Mouse (Mus musculus): ENCODE measurements around the gene Prr3.
"Not testable (repeated sequence)": the region's sequence is repeated elsewhere in the genome, so short reads cannot be mapped to it uniquely, and the experiment has no call there.

Prr3 gene

DNA sequence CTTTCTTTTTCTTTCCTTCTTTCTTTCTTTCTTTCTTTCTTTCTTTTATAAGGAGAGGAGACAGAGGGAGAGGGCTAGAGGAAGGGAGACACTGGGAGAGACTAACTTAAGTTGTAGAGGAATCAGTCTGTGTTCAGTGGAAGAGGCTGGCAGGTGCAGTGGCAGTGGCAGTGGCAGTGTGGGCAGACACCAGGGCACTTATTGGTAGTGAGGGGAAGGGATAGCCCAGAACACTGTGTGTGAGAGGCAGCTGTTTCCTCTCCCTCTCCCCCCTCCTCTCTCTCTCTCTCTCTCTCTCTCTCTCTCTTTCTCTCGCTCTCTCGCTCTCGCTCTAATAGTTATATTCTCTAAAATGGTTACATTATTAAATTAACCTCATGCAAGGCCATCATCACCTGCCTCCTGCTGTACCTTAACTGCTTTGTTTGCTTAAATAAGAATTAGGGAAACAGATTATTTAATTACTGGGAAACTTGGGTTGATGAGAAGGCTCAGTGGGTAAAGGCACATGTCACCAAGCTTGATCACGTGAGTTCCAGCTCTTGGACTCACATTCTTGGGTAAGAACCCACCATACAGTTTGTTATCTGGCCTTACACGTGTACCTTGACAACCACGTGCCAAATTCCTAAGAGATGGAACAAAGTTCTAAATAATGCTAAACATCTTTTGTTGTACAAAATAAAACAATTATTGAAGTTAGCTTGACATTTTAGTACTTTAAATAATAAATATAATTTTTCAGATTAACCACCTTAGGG lies 18.7 kb upstream of the Prr3 start:
- peak; percentile 52 for DNase-seq

DNA sequence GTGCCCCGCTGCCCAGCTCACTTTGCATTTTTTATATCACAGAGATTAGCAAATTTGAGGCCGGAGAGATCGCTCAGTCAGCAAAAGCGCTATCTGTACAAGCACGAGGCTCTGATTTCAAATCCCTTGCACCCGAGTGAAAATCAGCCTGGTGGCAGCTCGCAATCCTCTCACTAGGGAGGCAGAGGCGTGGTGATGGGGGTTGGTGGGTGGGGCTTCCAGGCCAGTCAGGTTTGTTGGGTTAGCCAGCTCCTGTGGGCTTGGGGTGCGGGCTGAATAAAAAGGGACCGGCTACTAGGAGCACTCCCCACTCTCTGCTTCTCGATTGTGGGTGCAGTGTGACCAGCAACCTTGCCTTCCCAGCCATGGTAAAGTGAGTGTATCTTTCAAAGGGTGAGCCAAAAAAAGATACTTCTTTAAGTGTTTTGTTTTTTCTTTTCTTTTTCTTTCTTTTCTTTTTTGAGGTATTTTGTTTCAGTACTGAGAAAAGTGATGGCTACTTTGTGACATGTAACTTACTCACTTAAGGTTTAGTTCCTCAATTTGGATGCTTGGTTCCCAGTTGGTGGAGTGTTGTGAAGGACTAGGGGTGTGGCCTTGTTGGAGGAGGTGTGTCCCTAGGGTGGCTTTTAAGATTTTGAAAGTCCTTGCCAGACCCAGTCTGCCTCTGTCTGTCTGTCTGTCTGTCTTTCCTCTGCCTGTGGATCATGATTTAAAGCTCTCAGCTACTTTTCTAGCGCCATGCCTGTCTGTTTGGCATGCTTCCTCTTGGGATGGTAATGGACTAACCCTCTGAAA lies 17.9 kb upstream of the Prr3 start:
- peak; percentile 68 for DNase-seq

DNA sequence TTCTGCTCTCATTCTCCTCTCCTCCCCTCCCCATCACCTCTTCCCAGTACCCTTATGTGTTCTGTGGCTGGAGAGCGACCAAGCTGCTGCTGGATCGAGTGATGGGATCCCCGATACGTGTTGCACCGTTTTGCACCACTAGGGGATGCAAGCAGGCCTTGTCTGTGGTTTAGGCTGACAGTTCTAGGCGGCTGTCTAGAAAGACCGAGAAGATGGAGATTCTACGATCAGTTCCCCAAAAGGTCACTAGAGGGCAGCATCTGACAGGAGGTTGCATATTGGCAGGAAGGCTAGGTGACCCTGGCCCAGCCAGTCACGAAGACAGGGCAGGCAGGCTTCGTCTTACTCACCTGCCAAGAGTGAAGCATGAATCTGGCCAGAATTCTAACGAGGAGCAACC lies 16.9 kb upstream of the Prr3 start:
- peak; percentile 98 for DNase-seq

DNA sequence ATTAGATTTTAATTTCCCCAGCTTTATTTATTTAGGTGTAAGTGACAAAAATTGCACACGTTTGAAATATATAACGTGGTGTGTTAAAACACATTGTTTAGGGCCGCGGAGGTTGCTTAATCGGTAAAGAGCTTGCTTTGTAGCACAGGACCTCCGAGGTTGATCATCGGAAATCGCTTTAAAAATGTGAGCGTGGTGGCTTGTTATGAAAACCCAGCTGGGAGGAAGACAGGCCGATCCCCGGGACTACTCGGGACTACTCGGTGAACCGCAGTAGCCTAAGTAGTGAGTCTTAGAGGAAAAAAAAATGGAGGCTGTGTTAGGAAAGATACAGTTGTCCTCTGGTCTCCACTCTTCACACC lies 14.8 kb upstream of the Prr3 start:
- peak; percentile 35 for DNase-seq

DNA sequence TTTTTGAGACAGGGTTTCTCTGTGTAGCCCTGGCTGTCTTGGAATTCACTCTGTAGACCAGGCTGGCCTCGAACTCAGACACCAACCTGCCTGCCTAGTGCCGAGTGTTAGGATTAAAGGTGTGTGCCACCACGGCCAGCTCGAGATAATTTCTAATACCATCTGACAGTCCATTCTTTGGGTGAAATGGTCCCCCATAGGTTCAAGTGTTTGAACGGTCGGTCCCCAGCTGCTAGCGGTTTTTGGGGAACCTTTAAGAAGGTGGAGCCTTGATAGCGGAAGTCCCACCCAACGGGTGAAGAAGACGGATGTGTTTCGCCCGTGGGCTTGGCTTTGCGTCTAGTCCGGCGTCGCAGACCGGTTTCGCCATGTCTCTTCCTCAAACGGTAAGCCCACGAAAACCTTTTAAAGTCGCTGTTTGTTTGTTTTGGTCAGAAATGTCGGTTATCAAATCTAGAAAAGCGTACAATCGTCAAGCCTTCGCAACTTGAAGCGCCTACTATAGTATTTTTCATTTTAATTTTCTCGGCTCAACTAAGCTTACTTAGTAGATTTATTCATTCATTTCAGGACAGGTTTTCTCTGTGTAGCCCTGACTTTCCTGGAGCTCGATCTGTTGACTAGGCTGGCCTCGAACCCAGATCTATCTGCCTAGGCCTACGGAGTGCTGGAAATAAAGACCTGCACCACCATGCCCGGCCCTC lies 14.3 kb upstream of the Prr3 start:
- DNase-seq, result peak; percentile 74

DNA sequence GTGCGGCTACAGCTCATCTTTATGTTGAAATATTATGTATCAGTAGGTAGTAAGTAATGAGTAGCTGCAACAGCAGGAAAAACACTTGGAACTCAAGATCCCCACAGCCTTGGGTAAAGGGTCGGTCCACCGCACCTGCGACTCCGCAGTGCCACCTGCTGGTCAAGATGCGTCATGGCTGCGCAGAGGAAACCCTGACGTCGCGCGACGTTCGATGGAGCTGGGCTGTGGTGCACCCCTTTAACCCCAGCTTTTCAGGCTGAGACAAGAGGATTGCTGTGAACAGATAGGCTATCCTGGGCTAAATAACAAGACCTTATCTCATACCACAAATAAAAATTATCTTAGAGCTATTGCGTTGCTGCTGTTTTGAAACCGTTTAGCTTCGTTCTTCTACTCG lies 13.6 kb upstream of the Prr3 start:
- DNase-seq, result peak; percentile 93

DNA sequence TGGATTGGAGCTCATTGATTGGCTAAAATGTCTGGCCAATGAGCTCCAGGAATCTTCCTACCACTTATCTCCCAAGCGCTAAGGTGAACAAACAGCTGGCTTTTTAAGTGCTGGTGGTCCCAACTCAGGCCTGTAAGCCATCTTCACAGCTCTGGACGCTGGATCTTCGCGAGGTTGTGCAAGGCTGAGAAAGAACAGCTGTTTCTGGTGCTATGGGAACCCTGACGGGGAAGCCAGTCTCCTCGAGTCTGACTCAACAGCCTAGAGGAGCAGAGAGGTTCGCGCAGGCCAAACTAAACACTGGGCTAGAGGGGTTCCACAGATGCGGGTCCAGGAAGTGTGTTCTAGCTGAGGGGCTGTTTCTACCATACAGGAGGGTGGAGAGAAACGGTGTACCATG lies 11.7 kb upstream of the Prr3 start:
- DNase-seq, result no peak

DNA sequence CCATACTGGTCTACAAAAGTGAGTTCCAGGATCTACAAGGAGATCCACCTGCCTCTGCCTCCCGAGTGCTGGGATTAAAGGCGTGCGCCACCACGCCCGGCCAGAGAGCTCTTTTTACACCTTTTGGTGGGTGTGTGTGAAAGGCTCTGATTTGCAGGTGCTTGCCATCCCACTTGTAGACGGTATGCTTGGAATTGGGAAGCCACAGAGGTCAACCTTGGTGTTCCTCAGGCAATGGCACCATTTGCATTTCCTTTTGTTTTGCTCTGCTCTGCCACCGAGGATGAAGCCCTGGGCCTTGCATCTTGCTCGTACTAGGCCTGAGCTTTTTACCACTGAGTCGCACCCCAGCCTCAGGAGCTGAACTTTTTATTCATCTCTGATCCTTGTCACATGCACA lies 1.7 kb upstream of the Prr3 start:
- no peak for DNase-seq

DNA sequence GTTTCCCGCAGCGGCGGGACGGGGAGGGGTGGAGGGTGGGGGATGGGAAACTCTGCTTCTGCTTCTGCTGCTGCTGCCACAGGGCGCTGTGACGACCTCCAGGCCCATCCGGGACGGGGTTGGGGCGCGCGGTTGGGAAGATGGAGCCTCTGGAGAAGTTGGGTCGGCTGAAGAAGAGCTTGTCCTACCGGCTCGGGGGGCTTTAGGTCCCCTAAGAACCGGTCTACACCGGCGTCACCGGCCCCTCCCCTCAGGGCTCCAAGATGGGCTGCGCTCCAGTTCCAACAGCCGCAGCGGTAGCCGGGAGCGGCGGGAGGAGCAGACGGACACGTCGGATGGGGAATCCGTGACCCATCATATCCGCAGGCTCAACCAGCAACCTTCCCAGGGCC lies 323 bp upstream of the Prr3 start:
- no peak for DNase-seq

DNA sequence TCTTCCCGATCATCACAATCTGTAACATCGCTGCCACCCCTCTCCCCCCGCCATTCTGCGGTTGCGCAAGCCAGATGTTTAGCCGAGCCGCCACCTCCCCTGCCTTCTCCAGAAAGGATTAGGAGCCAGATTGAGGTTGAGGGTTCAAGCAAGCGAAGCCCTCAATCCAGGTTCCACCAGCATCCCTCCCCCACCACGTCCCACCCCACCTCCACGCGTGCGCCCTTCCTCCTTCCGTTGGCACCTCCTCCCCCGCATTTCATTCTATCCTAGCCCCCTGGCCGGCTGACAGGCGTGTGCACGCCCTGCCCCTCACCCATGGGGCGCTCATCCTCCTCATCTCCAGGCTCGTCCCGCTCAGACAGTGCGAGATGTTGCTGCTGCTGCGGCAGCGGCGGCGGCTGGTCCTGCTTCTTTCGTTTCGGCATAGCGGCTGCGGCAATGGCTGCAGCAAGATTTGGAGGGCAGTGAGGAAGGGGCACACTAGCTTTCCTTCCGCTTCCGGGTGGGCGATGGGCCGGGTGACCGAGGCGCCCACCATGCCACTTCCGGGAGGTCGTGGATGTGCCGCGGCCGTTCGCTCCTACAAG lies 1.1 kb downstream of the Prr3 start:
- DNase-seq, result peak; percentile 78

DNA sequence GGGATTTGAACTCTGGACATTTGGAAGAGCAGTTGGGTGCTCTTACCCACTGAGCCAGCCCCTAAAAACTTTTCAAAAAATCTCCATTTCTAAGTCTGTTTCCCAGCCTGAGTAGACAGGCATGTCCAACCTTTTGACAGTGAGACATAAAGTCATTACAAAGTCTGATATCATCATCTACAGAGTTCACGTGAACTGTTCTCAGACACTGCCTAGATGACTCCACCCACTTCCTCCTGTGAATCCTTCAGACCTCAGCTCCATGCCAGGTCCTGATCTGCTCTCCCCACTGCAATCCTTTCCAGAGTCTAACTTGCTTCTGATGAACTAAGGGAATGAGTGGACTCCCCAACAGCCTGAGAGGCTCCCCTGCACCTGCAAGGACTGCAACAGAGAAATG lies 7.9 kb downstream of the Prr3 start:
- no peak for DNase-seq

DNA sequence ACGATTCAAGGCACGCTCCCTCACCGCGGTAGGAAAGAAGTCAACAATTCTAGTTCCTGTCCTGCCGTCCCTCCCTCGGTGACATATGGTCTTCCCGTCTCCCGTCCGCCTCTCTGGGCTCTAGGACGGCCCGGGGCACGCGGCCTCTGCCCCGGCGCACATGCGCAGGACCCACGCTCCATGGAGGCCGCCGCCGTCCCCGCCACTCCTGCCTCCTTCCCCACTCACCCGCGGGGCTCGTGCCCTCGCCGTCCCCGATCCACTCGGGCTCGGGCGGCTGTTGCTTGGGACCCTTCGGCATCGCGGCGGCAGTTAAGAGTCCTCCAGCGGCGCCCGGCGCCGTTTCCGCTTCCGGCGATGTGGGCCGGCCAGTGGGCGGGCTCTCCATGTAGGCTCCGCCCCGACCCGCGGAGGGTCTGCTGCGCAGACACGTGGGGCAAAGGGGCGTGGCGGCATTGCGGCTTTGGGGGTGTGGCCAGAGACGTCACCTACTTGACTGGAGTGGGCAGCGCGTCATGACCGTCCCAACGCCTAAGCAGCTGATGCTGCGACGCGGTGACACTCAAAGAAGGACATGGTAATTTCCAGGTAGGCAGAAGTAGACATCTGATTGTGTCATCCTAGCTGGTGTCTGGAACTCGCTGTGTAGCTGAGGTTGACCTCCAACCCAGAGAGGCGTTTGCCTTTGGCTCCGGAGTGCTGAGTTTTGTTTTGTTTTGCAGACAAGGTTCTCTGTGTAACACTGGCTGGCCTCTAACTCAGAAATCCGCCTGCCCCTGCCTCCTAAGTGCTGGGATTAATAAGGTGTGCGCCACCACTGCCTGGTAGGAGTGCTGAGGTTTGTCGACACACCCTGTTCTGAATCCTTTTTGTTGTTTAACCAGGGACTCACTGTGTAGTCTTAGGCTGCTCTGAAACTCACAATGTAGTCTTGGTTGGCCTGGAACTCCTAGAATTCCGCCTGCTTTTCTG lies 10.3 kb downstream of the Prr3 start, which contains the start of gene Abcf1:
Gene Abcf1, minus strand, starts transcription at position 344 of the 972 bp plus-strand sequence.
- peak; percentile 100 for DNase-seq

DNA sequence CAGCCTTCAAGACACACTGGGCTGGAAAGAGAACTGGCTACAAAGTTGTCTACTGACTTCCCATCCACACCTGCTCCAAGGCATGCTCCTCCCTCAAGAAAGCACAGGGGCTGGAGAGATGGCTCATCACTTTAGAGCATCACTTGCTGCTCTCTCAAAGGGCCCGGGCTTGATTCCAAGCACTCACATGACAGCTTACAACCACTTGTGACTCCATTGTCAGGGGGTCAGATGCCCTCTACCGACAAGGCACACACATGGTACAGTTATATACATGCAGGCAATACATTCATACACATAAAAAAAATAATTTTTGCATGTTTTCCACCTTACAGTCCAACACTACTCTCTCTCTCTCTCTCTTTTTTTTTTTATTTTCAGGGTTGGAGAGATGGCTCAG lies 12.4 kb downstream of the Prr3 start:
- no peak for DNase-seq

DNA sequence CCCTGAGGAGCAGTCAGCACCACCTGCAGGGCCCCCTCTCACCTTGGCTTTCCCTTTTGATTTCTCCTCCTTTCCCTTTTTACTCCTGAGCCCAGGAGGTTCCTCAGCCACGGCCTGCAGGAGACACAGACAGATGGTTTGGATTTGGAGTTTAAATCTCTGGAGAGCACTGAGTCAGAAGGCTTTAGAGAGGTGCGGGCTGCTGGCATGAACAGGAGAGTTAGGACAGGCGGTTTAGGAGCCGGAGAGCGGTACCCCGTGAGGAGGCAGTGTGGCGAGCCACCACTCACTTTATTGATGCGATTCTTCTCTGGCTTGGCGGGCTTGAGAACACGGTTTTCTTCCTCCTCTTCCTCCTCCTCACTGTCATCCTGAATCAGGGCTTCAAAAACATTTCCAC lies 16.8 kb downstream of the Prr3 start:
- DNase-seq, result no peak

DNA sequence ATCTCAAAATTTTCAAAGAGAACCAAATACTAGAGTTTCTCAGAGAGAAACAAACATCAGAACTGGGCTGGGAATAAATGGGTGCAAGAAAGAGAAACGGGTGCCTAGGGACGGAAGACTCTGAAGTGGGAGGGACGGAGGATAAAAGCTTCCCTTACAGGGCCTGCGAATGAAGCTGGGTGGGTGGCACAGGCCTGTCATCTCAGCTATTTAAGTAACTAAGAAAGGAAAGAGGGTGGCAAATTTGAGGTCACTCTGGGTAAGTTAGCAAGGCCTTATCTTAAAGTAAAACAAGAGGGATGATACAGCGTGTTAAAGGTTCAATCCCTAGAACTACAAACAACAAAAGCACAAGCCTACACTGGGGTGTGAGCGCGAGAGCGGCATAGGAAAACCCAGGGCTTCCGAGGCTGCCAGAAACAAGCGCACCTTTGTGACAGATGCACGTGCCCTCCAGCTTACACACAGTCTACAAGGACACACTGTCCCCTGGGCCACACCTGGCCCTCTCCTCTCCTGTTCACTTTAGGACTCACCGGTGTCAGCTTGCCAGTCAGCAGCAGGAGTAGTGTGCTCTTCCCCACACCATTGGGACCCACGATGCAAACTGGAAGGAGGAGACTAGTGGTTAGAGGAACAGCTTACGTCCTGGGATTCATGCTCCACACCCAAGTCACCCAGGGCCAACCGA lies 21.4 kb downstream of the Prr3 start:
- no peak for DNase-seq

DNA sequence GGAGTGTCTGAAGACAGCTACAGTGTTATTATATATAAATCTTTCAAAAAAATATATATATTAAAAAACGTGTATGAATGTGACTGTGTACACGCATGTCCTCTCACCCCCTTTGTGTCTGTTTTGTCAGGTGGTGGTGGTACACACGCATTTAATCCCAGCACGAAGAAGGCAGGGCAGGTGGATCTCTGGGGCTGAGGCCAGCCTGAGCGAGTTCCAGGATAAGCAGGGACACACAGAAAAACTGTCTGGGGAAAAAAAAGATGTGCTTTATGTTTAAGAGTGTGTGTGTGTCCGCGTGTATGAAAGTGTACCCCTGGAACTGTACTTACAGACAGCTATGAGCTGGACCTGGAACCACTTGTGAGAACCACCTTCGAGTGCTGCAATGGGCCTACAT lies 25.4 kb downstream of the Prr3 start:
- DNase-seq, result no peak

DNA sequence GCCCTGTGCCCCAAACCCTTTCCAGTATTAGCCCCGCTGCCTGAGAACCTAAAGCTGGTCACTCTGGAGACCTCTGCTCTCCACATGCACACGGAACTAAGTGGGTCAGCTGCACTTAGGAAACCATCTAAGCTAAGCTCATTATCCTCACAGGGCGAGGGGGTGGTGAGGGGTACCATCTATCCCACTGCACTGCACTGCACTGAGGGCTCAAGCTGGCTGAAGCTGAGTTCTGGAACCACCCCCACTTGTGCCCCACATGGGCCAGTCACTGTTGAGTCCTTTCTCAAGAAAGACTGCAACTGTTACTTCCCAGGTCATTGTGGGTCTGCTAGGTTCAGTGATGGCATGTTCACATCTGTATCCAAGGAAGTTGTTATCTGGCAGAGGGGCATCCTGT lies 27.5 kb downstream of the Prr3 start:
- not testable (repeated sequence) for DNase-seq

DNA sequence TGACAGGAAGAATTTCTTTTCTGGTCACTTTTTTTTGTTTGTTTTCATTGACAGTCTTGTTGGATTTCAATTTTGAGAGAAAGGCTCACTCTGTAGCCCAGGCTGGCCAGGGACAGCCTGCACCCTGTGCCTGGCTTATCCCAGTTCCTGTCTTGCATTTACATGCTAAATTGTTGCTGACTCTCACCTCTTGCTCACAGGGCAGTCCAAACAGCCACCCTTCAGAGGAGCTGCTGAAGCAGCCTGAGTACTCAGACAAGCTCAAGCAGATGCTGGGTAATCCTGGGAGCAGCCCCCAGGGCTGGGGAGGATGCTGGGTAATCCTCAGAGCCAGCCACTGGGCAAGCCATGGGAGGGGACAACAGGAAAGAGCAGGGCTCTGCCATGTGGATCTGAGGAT lies 29.1 kb downstream of the Prr3 start:
- not testable (repeated sequence) for DNase-seq

DNA sequence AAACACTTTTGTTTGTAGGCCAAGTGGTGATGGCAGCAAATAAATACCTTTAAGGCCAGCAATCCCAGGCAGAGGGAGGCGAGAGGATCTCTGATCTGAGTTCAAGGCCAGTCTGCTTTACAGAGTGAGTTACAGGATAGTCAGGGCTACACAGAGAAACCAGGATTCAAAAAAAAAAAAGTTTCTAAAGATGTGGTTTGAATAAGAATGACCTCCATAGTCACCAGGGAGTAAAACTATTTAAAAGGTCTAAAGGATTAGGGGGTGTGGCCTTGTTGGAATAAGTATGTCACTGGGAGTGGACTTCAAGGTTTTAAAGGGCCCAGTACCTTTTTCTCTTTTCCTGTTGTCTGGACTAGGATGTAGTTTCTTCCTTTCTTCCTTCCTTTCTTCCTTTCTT lies 40.1 kb downstream of the Prr3 start:
- DNase-seq, result no peak

DNA sequence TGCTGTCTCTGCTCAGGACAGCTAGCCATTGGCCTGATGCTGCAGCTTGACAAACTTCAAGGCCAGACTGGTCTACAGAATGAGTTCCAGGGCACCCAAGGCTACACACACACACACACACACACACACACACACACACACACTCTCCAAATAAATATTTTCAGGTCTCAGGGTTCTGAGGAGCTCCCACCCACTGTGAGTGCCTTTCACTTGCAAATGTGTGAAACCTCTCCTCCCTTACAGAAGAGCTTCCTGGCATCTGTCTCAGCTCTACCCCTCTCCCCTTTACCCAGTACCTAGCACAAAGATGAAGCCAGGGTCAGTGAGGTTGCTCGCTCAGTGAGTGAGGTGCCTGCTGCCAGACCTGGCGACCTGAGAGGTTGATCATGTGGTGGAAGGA lies 40.9 kb downstream of the Prr3 start:
- no peak for DNase-seq

DNA sequence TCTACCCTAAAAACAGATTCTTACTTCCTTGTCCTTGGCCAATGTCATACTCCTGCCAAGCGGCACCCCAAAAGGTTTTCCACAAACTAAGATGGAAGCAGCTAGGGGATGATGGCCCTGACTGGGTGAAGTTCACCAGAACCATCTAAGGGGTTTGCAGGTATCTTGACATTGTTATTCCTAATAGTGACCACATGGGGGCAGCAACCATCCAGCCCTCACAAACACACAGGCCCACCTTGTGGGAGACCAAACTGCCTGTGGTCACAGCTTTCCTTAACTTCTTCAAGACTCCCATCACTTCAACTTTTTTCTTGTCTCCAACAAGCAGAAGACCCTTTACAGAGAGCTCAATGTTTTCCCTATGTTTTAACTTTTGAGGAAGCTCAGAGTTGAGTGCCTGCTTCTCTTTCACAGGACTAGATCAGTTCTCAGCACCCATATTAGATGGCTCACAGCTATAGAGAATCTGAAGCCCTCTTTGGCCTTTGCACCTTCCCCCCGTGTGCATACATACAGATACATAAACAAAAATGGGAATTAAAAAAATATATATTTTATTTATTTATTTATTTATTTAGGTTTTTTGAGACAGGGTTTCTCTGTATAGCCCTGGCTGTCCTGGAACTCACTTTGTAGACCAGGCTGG lies 42.2 kb downstream of the Prr3 start:
- peak; percentile 64 for DNase-seq

Measured in thymus, postnatal 4 days (tissue).